Mouse (Mus musculus) myocyte (in vitro differentiated cells): ENCODE results near the gene Fbn1.

ENCODE experiments used
- CEBPB ChIP-seq: IDR thresholded peaks from 2 replicates; pipeline ENCODE4 v1.6.1; 2011; ENCODE audit warnings: mild to moderate bottlenecking, moderate library complexity; ENCODE audit not compliant: poor library complexity, insufficient read depth, severe bottlenecking
- POLR2A ChIP-seq: IDR thresholded peaks from one replicate; pipeline ENCODE4 v1.6.1; 2011; ENCODE audit warnings: low read depth, mild to moderate bottlenecking, control low read depth, moderate library complexity; ENCODE audit not compliant: insufficient read length

GRCm38 (mm10) chr2:125470553-125471295 lies 37.1 kb downstream of the Fbn1 start:
- TF ChIP-seq POLR2A, result no peak
- no peak for TF ChIP-seq CEBPB
